Mouse (Mus musculus) bone marrow, adult 2 months (tissue): ENCODE measurements around the gene Sh3pxd2a. TPM values are rescaled to one million over a fixed set of nuclear protein-coding genes. Genes with fewer than 3 reads are reported as not detected.

Source experiments
- H3K27ac ChIP-seq: fragments of 200-500 bp; 2 replicates; pipeline ENCODE4 v1.5.1; 2012; ENCODE audit warnings: low read depth, mild to moderate bottlenecking, control low read depth, inconsistent platforms, low read length; ENCODE audit not compliant: control insufficient read depth, poor library complexity, insufficient read depth
- H3K4me1 ChIP-seq: fragments of 200-500 bp; 2 replicates; pipeline ENCODE4 v1.6.1; 2011; ENCODE audit warnings: low read length; ENCODE audit not compliant: control insufficient read depth, insufficient read depth
- H3K4me3 ChIP-seq: fragments of 200-500 bp; replicated peaks from 2 replicates; pipeline ENCODE3; 2011; ENCODE audit warnings: mild to moderate bottlenecking, low read depth, low read length, control low read depth; ENCODE audit not compliant: control insufficient read depth
- CTCF ChIP-seq: fragments of 200-500 bp; IDR thresholded peaks from 2 replicates; pipeline ENCODE4 v1.5.1; 2011; ENCODE audit warnings: low read length, control low read depth; ENCODE audit not compliant: control insufficient read depth, insufficient read depth
- POLR2A ChIP-seq: fragments of 200-500 bp; IDR thresholded peaks from 2 replicates; pipeline ENCODE4 v1.6.1; 2011; ENCODE audit warnings: low read depth, mild to moderate bottlenecking, control low read depth, low read length, borderline replicate concordance; ENCODE audit not compliant: control insufficient read depth
- WGBS: fragments of 180-500 bp; shearing (Covaris S2); methylation state at CpG from one replicate; pipeline ENCODE4 v1.1.7; 2018; 5-methylcytosine and 5-hydroxymethylcytosine counted together
- polyA plus RNA-seq: library from polyadenylated mRNA; stranded (reverse); fragments of >200 nt; gene quantifications from 2 replicates; pipeline ENCODE4 v1.2.4, GENCODE M21; 2011; ENCODE audit warnings: low replicate concordance; ENCODE audit not compliant: missing spikeins, insufficient read depth, insufficient read length

Gene Sh3pxd2a
- polyA plus RNA-seq, 1 experiment = 8.3 TPM

DNA sequence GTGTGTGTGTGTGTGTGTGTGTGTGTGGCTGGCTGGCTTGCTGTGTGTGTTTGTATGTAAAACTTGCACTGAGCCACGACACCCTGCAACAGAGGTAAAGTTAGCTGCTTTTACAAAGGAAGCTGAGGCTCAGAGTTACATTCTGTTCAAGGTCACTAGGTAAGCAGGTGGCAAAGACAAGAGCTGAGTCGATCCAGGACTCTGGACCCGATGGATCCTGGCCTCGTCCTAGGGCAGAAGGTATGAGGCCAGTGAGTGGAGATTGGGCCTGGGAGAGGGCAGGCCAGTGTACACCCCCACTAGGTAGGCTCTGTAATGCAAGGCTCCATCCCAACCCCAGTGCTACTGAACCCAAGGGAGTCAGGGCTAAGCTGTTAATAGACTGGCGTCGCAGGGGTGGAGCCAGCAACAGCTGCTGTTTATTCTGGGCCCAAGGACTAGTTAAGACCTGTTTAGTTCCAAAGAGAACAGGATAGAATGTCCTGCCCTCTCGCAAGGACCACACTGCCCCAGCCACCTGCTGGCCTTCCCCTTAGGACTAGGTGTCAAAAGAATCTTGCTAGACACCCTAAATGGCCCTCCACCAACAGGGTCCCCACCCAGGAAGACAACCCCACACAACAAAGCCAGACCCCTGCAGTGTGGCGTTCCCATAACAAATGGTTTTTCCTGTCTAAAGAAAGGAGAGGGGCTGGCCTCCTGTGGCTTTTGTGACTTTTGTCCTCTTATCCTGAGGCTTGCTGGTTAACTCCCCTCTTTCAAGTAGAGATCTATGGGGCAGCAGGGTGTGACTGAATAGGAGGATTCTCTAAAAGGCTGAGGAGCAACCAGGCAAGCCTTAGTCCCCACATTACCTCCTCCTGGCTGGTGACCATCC lies 13.7 kb downstream of the Sh3pxd2a start:
- no peak overlapping the region for H3K4me3 ChIP-seq
- TF ChIP-seq POLR2A (no peak), CTCF (no peak)
- peaks cover 1% of the 10 kb centered on the region for H3K4me1 ChIP-seq
- 66% methylated on average over 8 of the region's 8 CpGs for WGBS
- H3K27ac ChIP-seq = peak overlapping the region; percentile 85

- TF ChIP-seq POLR2A (no peak), CTCF (no peak)
- Histone ChIP-seq H3K27ac (peak overlapping the region; percentile 8), H3K4me1 (peaks cover 1% of the 10 kb centered on the region), H3K4me3 (no peak overlapping the region)
- 58% methylated on average over 4 of the region's 4 CpGs for WGBS
These were observed 14.5 kb downstream of the Sh3pxd2a start for GRCm38 (mm10) chr19:47449513-47450227.

DNA sequence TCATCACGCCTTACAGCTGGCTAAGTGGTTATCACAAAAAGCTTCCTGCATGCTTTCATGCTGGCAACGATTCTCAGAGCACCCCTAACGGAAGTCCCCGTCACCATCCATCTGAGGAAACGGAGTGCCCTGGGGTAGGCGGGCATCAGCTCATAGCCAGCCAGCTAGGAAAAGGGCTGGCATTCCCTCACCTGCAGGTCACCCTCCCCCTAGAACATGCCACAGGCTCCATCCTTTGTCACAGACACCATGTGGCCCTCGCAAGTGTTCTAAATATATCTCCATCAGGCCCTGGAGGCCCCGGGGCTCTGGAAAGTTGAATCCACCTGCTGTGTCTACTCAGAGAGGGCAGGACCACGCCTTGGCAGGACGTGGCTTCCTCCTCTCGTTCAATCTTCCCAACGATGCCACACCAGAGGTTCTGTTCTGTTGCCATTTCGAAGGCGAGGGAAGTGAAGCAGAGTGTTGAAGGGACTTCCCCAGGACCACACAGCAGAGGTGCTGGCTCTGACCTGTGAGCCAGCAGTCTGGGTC lies 15.5 kb downstream of the Sh3pxd2a start:
- 7% methylated on average over 14 of the region's 14 CpGs for WGBS
- Histone ChIP-seq H3K4me1 (peaks cover 1% of the 10 kb centered on the region), H3K27ac (peak overlapping the region; percentile 17), H3K4me3 (no peak overlapping the region)
- TF ChIP-seq POLR2A (no peak), CTCF (no peak)

DNA sequence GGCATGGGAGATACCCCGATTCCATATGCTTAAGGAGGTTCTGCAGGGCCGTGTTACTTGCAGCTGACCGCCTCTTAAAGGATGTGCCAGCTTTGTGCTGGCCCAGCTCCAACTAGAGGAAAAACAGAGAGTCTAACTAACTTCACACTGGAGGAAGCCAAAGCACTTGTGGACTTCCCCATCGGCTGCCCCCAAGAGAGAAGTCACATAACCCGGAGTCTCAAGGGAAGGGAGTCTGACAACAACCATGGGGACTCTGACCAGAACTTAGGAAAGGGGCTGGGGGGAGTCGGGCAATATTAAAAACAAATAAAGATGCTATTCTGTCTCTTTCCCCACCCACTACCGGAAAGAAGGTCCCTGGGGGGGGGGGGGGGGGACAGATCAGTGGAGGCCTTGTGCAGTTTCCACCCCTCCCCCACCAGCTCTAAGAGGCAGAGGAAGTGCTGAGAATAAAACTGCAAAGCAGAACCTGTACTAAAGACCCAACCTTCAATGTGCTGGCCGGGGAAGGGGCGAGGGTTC lies 17.3 kb downstream of the Sh3pxd2a start:
- H3K4me1 ChIP-seq = peaks cover 3% of the 10 kb centered on the region; the same call in 1 of the 2 replicates
- H3K27ac ChIP-seq = peak overlapping the region; percentile 85
- TF ChIP-seq POLR2A (no peak), CTCF (no peak)
- H3K4me3 ChIP-seq = no peak overlapping the region
- WGBS = 5% methylated on average over 9 of the region's 9 CpGs

GRCm38 (mm10) chr19:47446130-47446529 lies 18.1 kb downstream of the Sh3pxd2a start:
- no peak for TF ChIP-seq POLR2A
- TF ChIP-seq CTCF = no peak
- peak overlapping the region; percentile 39 for H3K27ac ChIP-seq
- WGBS = 39% methylated on average over 9 of the region's 9 CpGs

DNA sequence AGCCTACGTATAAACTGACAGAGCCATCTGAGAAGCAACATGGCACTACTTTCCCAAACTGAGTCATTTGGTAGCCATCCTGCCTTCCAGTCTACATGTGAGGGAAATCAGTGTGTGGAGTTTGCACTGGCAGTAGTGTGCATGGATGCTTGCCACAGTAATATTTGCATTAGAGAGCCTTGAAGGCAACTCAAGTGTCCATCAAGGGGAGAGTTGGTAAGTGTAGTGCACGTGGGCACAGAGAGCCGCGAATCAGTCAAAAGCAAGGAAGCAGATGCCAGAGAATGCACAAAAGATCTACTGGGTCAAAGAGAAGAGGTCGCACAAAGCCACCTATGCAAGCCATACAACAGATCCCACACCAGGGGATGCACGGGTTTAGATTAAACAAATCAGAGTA lies 18.5 kb downstream of the Sh3pxd2a start:
- Histone ChIP-seq H3K27ac (no peak overlapping the region), H3K4me1 (peaks cover 6% of the 10 kb centered on the region; the same call in 1 of the 2 replicates), H3K4me3 (no peak overlapping the region)
- TF ChIP-seq CTCF (no peak), POLR2A (no peak)
- WGBS = 65% methylated on average over 6 of the region's 6 CpGs

More at GRCm38 (mm10) chr19:47446130-47446529, 18.1 kb downstream of the Sh3pxd2a start:
- Histone ChIP-seq H3K4me1 (peaks cover 6% of the 10 kb centered on the region; the same call in 1 of the 2 replicates), H3K4me3 (no peak overlapping the region)

DNA sequence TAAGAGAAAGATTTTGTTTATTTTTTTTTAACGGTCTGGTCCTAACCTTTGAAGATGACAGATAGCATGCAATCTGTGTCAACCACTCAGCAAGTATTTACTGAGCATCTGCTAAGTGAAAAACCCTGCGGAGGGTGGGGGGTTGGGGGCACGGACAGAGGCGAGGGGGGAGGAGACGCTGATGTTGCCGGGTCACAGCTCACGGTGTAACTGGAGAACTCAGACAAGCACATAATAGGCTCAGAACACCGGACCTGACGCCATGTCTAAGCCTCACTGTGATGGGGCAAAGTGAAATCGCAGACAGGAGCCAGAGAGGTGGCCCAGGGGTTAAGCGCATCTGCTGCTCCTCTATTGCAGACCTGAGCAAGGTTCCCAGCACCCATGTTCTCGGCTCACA lies 19.7 kb downstream of the Sh3pxd2a start:
- Histone ChIP-seq H3K4me1 (peaks cover 7% of the 10 kb centered on the region), H3K27ac (no peak overlapping the region), H3K4me3 (no peak overlapping the region)
- 85% methylated on average over 12 of the region's 12 CpGs for WGBS
- TF ChIP-seq POLR2A (no peak), CTCF (no peak)

GRCm38 (mm10) chr19:47442294-47442627 lies 21.9 kb downstream of the Sh3pxd2a start:
- peaks cover 6% of the 10 kb centered on the region for H3K4me1 ChIP-seq
- WGBS = 86% methylated on average over 6 of the region's 6 CpGs
- TF ChIP-seq CTCF = no peak
- TF ChIP-seq POLR2A = no peak
- H3K4me3 ChIP-seq = no peak overlapping the region
- H3K27ac ChIP-seq = peak overlapping the region; percentile 25; the same call in 1 of the 2 replicates
